Comparison of ENCODE assay signal across 27 mouse cellular contexts in genomic region chr15:103472265-103472664, GRCm38 (mm10). TPM values are rescaled to one million over a fixed set of nuclear protein-coding genes. Genes with fewer than 3 reads are reported as not detected.
A peak's percentile ranks its signal among the peaks of the same experiment; 100 is the strongest.
DNase-seq lines count a peak whose midpoint lies in the region; ATAC-seq and TF ChIP-seq lines count a peak whose summit lies in the region.
"Had no signal": no experiment of that assay in that cellular context is flagged by ENCODE, and none has a peak within 500 bp of the region (broad histone marks: within the 10 kb centered on the region; RNA-seq: fewer than 3 reads in every experiment).

No protein-coding gene starts in this region.

- H3K27me3 ChIP-seq in heart, embryonic 10.5 days (ENCODE audit: insufficient read depth, poor library complexity, severe bottlenecking) = no peaks in the 10 kb centered on the region
- H3K27me3 ChIP-seq in hindbrain, postnatal 0 days (ENCODE audit: insufficient read depth, low read length) = no peaks in the 10 kb centered on the region
- H3K27me3 ChIP-seq in forebrain, embryonic 10.5 days (ENCODE audit: poor library complexity, severe bottlenecking) = no peaks in the 10 kb centered on the region
- H3K27me3 ChIP-seq: CH12.LX; embryonic facial prominence, embryonic 12.5 days; forebrain, embryonic 12.5 days had no signal

- H3K4me2 ChIP-seq in hindbrain, postnatal 0 days (ENCODE audit: low read depth, low read length) = no peak overlapping the region
- H3K4me2 ChIP-seq: embryonic facial prominence, embryonic 12.5 days; forebrain, embryonic 12.5 days had no signal

- no peak overlapping the region for H3K27ac ChIP-seq in heart, embryonic 10.5 days
- H3K27ac ChIP-seq in hindbrain, postnatal 0 days = no peak overlapping the region
- no peak overlapping the region for H3K27ac ChIP-seq in forebrain, embryonic 10.5 days
- H3K27ac ChIP-seq: embryonic facial prominence, embryonic 12.5 days; forebrain, embryonic 12.5 days had no signal

- H3K36me3 ChIP-seq in heart, embryonic 10.5 days = no peaks in the 10 kb centered on the region
- no peaks in the 10 kb centered on the region for H3K36me3 ChIP-seq in hindbrain, postnatal 0 days (ENCODE audit: insufficient read depth, low read length)
- H3K36me3 ChIP-seq in forebrain, embryonic 10.5 days (replicated peaks) = no peaks in the 10 kb centered on the region
- H3K36me3 ChIP-seq: embryonic facial prominence, embryonic 12.5 days; forebrain, embryonic 12.5 days had no signal

- 68% methylated on average over 3 of the region's 3 CpGs for WGBS in heart, embryonic 10.5 days
- 43% methylated on average over 3 of the region's 3 CpGs for WGBS in hindbrain, postnatal 0 days
- 80% methylated on average over 3 of the region's 3 CpGs for WGBS in forebrain, embryonic 10.5 days

- ATAC-seq in hindbrain, postnatal 0 days = no peak
- ATAC-seq: CD4-positive, CD25-positive, alpha-beta regulatory T cell, adult 4 months; forebrain, embryonic 14.5 days; forebrain, embryonic 16.5 days had no signal

- H3K4me1 ChIP-seq in heart, embryonic 10.5 days = peaks cover 10% of the 10 kb centered on the region
- H3K4me1 ChIP-seq in hindbrain, postnatal 0 days (ENCODE audit: insufficient read depth, low read length) = no peaks in the 10 kb centered on the region
- peaks cover 28% of the 10 kb centered on the region for H3K4me1 ChIP-seq in forebrain, embryonic 10.5 days
- H3K4me1 ChIP-seq: embryonic facial prominence, embryonic 12.5 days; forebrain, embryonic 12.5 days had no signal

- no peak overlapping the region for H3K4me3 ChIP-seq in heart, embryonic 10.5 days
- H3K4me3 ChIP-seq in hindbrain, postnatal 0 days (ENCODE audit: low read length) = no peak overlapping the region
- no peak overlapping the region for H3K4me3 ChIP-seq in forebrain, embryonic 10.5 days
- H3K4me3 ChIP-seq: embryonic facial prominence, embryonic 12.5 days; forebrain, embryonic 12.5 days had no signal

- DNase-seq in heart, adult 11 months = peak; percentile 10
- no peak for DNase-seq in heart, embryonic 10.5 days (ENCODE audit: low spot score)
- peak; percentile 53 for DNase-seq in NIH3T3 (ENCODE audit: low read depth)
- no peak for DNase-seq in hindbrain, postnatal 0 days (ENCODE audit: low spot score)
- no peak for DNase-seq in forebrain, embryonic 10.5 days (ENCODE audit: extremely low spot score, low spot score)
- DNase-seq: adrenal gland, adult 2 months; adrenal gland, postnatal 10 days; adrenal gland, postnatal 25 days; B cell, adult 2 months; cerebellum, adult 11 months; cerebellum, adult 18-20 months; cerebellum, adult 8-10 months; cerebellum, adult 9-11 months; cerebellum, postnatal 14 days; cerebellum, postnatal 36 days; embryo, embryonic 11 days had no signal

- no peaks in the 10 kb centered on the region for H3K9me3 ChIP-seq in heart, embryonic 10.5 days
- H3K9me3 ChIP-seq in hindbrain, postnatal 0 days (ENCODE audit: low read length) = no peaks in the 10 kb centered on the region
- H3K9me3 ChIP-seq in forebrain, embryonic 10.5 days = no peaks in the 10 kb centered on the region
- H3K9me3 ChIP-seq: embryonic facial prominence, embryonic 12.5 days; forebrain, embryonic 12.5 days; G1E had no signal

- no peak for TF ChIP-seq CTCF in hindbrain, postnatal 0 days (IDR thresholded peaks at IDR 0.05; ENCODE audit: low read depth)

- H3K9ac ChIP-seq in hindbrain, postnatal 0 days (replicated peaks; ENCODE audit: low read length) = no peak overlapping the region
- H3K9ac ChIP-seq: embryonic facial prominence, embryonic 12.5 days; forebrain, embryonic 12.5 days had no signal

RNA-seq across cellular contexts. Expression of gene Nckap1l, which starts 18.7 kb away (rescaled TPM):
- 1.00 and 2.2 TPM in 2 replicates for polyA plus RNA-seq in heart, embryonic 10.5 days (2016; fragmentation: Nextera tagmentation; extraction: Ambion mirVana)
- 4.7 and 5.5 TPM in 2 replicates for total RNA-seq in hindbrain, postnatal 0 days (2014; rRNA removed)
- polyA plus RNA-seq in hindbrain, postnatal 0 days (2015; fragmentation: Nextera tagmentation; extraction: Ambion mirVana) = 2.5 TPM in 2 replicates
- polyA plus RNA-seq in forebrain, embryonic 10.5 days (2016; fragmentation: Nextera tagmentation; extraction: Ambion mirVana) = 1.2 and 1.3 TPM in 2 replicates

RNA-seq across cellular contexts. Expression of gene Gtsf2, which starts 24.0 kb away (rescaled TPM):
- polyA plus RNA-seq in heart, embryonic 10.5 days (2016; fragmentation: Nextera tagmentation; extraction: Ambion mirVana) = not detected in 2 replicates
- total RNA-seq in hindbrain, postnatal 0 days (2014; rRNA removed) = not detected in 2 replicates
- polyA plus RNA-seq in hindbrain, postnatal 0 days (2015; fragmentation: Nextera tagmentation; extraction: Ambion mirVana) = 2.1 and 2.3 TPM in 2 replicates
- 0.41 TPM in 1 of 2 replicates, not detected in the other for polyA plus RNA-seq in forebrain, embryonic 10.5 days (2016; fragmentation: Nextera tagmentation; extraction: Ambion mirVana)
- total RNA-seq: adrenal gland, adult 2 months; adrenal gland, postnatal 10 days; adrenal gland, postnatal 25 days; adrenal gland, postnatal 4 days; CH12.LX; common myeloid progenitor, adult 5-6 weeks; G1E had no signal
- polyA plus RNA-seq: adrenal gland, adult 2 months; brain, embryonic 14.5 days; CD4-positive, CD25-positive, alpha-beta regulatory T cell, adult 4 months; embryonic facial prominence, embryonic 12.5 days; forebrain, embryonic 12.5 days; forebrain, embryonic 14.5 days; forebrain, embryonic 16.5 days; frontal cortex, adult 2 months; G1E had no signal

RNA-seq across cellular contexts. Expression of gene Pde1b, which starts 30.6 kb away (rescaled TPM):
- 3.8 and 4.4 TPM in 2 replicates for polyA plus RNA-seq in heart, embryonic 10.5 days (2016; fragmentation: Nextera tagmentation; extraction: Ambion mirVana)
- 116 and 127 TPM in 2 replicates for total RNA-seq in hindbrain, postnatal 0 days (2014; rRNA removed)
- polyA plus RNA-seq in hindbrain, postnatal 0 days (2015; fragmentation: Nextera tagmentation; extraction: Ambion mirVana) = 67.2 and 67.6 TPM in 2 replicates
- polyA plus RNA-seq in forebrain, embryonic 10.5 days (2016; fragmentation: Nextera tagmentation; extraction: Ambion mirVana) = 19.1 and 19.6 TPM in 2 replicates

RNA-seq across cellular contexts. Expression of gene Gtsf1, which starts 42.0 kb away (rescaled TPM):
- 3.9 and 21.8 TPM in 2 replicates for polyA plus RNA-seq in heart, embryonic 10.5 days (2016; fragmentation: Nextera tagmentation; extraction: Ambion mirVana)
- total RNA-seq in hindbrain, postnatal 0 days (2014; rRNA removed) = not detected in 2 replicates
- polyA plus RNA-seq in hindbrain, postnatal 0 days (2015; fragmentation: Nextera tagmentation; extraction: Ambion mirVana) = 0.26 and 0.65 TPM in 2 replicates
- not detected in 2 replicates for polyA plus RNA-seq in forebrain, embryonic 10.5 days (2016; fragmentation: Nextera tagmentation; extraction: Ambion mirVana)
- total RNA-seq: adrenal gland, adult 2 months; adrenal gland, postnatal 10 days; adrenal gland, postnatal 25 days; adrenal gland, postnatal 4 days; CH12.LX; common myeloid progenitor, adult 5-6 weeks; G1E had no signal
- polyA plus RNA-seq: adrenal gland, adult 2 months; brain, embryonic 14.5 days; CD4-positive, CD25-positive, alpha-beta regulatory T cell, adult 4 months; embryonic facial prominence, embryonic 12.5 days; forebrain, embryonic 12.5 days; forebrain, embryonic 14.5 days; forebrain, embryonic 16.5 days; G1E had no signal

Comparison
In these comparisons a context has a peak if more than half of its experiments do, and no peak if none do; other contexts are left out.
1. DNase-seq: peak in heart, adult 11 months (single experiment) and NIH3T3 (single experiment); none in heart, embryonic 10.5 days (single experiment), hindbrain, postnatal 0 days (single experiment) and forebrain, embryonic 10.5 days (single experiment).